Mouse (Mus musculus) embryo, embryonic 10 days (tissue): ENCODE data around the gene Ubxn4.
"Not testable (repeated sequence)": the region's sequence is repeated elsewhere in the genome, so short reads cannot be mapped to it uniquely, and the experiment has no call there.

Experiments used
- DNase-seq: peaks from one replicate; pipeline ENCODE4 v3.0.0-alpha.2; 2015; ENCODE audit warnings: low spot score

The Ubxn4 gene

GRCm38 (mm10) chr1:128314665-128315064 is 70.9 kb downstream of the Ubxn4 start:
- no peak for DNase-seq

GRCm38 (mm10) chr1:128319266-128319665 is 75.5 kb downstream of the Ubxn4 start:
- DNase-seq = not testable (repeated sequence)

GRCm38 (mm10) chr1:128323026-128323643 is 79.4 kb downstream of the Ubxn4 start:
- no peak for DNase-seq

GRCm38 (mm10) chr1:128324776-128325175 is 81.0 kb downstream of the Ubxn4 start:
- DNase-seq = no peak

GRCm38 (mm10) chr1:128327165-128327564 is 83.4 kb downstream of the Ubxn4 start:
- no peak for DNase-seq

- no peak for DNase-seq
Observed at GRCm38 (mm10) chr1:128328218-128328617, 84.5 kb downstream of the Ubxn4 start, which contains the start of gene Lct. Gene Lct, minus strand, starts transcription at chr1:128328318.
